Mouse (Mus musculus): ENCODE measurements at regions not wholly inside any gene's neighbourhood (a gene's known extent, or its start where the extent isn't known, plus 50 kb on each side); places are given as distances from the start of the nearest gene placed in this dataset.
A peak's percentile ranks its signal among the peaks of the same experiment; 100 is the strongest.

DNA sequence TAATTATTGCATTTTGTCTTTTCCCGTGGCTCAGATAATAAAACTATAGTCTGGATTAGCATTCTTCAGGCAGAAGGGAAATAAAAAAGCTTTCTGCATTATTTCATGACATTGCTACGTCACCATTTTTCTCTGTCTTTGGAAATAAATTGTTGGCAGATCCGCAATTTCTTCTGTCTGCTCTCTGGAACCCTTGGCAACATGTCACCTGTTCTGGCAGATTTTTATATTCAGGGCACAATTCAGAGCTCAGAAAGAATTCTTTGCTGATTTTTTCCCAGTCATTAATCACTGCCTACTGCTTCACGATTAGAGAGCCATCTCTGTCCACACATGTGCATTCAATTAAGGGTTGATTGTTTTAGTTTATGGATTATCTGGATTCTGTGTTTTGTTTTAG is 460.5 kb downstream of the Cdh8 start:
- Histone ChIP-seq H3K27ac (no peak overlapping the region), H3K4me3 (no peak overlapping the region)
- intact Hi-C loops (cut with DNase I) = no loop called here
- no peak for TF ChIP-seq CTCF (IDR thresholded peaks at IDR 0.05)
- DNase-seq (ENCODE audit: extremely low spot score in 1 of 2, low spot score in 2 of 2) = no peak

DNA sequence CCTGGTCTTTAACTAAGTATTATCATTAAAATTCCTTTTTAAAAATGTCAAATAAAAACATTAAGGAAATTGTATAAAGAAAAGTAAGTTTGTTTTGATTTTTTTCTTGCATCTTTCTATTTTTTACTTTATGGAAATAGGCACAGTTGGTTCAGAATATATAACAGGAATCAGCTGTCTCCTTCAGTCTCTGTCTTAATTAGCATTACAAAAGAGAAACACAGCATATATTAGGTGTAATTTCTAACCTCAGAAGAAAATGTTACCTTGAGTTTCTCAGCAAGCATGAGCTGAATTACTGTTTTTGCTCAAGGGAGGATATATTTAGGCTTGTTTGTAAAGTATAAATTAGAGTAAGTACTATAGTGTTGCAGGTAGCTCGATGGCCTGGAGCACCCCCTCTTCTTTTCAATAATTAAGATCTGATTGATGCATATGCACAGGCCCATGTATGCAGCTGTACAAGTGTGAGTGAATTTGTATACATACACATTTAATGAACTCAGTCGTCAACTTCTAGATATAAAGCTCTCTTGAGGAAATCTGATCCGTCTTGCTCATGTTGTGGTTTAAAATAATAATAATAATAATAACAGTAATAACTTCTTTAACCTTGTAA is 503.0 kb downstream of the Cdh8 start:
- intact Hi-C loops (cut with DNase I) = no loop called here
- DNase-seq (ENCODE audit: extremely low spot score in 1 of 2, low spot score in 2 of 2) = no peak
- no peak overlapping the region for H3K27ac ChIP-seq
- TF ChIP-seq CTCF (IDR thresholded peaks at IDR 0.05) = no peak
- H3K4me3 ChIP-seq = no peak overlapping the region

DNA sequence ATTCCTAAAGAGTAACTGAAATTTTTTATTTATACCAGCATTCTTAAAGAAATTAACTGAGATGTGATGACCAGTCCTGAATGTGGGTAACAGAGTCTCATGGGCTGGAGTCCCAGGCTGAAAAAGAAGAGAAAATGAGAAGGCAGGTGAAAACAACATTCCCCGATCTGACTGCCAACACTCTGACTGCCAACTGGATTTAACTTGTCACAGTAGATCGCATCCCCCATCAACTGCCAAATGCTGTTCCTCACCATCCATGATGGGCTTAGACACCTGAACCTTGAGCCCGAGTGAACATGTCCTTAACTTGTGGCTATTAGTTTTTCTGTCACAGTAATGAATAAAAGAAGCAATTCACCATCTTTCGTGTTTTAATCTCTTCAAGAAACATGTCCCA is 522.9 kb downstream of the Cdh8 start:
- no peak overlapping the region for H3K27ac ChIP-seq
- H3K4me3 ChIP-seq = no peak overlapping the region
- TF ChIP-seq CTCF (IDR thresholded peaks at IDR 0.05) = no peak
- DNase-seq (ENCODE audit: extremely low spot score in 1 of 2, low spot score in 2 of 2) = no peak
- intact Hi-C loops (cut with DNase I) = no loop called here

DNA sequence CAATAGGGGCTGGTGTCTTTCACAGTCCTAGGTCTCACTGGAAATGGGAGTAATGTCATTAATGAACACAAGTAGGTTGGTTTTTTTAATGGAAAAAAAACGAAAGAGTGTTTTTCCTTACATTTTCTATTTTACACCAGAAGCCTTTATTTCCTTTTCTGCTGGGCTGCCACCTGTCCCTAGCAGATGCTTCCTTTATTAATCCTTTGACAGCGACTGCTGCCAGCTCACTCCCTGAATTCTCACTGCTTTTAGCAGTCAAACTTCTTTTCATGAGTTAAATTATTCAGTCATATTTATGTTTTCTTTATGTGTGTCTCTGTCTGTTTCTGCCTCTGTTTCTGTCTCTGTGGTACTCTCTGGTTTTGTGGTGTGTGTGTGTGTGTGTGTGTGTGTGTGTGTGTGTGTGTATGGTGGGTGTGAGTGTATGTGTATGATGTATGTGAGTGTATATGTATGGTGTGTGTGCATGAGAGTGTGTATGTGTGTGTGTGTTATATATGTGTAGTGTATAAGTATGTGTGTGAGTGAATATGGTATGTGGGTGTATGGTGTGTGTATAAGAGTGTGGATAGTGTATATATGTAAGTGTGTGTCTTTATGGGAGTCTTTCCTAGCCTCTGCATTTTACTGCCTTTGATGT is 554.5 kb downstream of the Cdh8 start:
- intact Hi-C loops (cut with DNase I) = no loop called here
- no peak overlapping the region for H3K27ac ChIP-seq
- DNase-seq (ENCODE audit: extremely low spot score in 1 of 2, low spot score in 2 of 2) = no peak
- no peak for TF ChIP-seq CTCF (IDR thresholded peaks at IDR 0.05)
- H3K4me3 ChIP-seq = no peak overlapping the region

DNA sequence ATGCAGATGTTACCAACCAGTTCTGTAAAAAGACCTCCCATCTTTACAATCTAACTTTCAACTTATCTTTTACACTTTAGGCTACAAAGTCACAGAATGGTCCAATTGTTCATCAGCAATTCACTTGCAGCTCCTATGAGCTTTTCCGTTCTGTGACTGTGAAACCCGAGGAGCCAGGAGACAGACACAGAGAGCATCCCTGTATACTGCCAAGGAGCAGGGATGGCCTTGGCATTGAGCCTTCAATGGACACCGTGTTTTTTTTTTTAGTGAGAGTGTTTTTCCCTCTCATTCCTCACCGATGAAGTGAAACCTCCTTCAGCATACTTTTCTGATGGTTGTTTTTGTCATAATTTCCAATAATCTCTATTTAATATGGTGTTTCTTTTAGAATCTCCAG is 555.1 kb downstream of the Cdh8 start:
- intact Hi-C loops (cut with DNase I) = no loop called here
- Histone ChIP-seq H3K27ac (no peak overlapping the region), H3K4me3 (no peak overlapping the region)
- no peak for DNase-seq (ENCODE audit: extremely low spot score in 1 of 2, low spot score in 2 of 2)
- no peak for TF ChIP-seq CTCF (IDR thresholded peaks at IDR 0.05)

DNA sequence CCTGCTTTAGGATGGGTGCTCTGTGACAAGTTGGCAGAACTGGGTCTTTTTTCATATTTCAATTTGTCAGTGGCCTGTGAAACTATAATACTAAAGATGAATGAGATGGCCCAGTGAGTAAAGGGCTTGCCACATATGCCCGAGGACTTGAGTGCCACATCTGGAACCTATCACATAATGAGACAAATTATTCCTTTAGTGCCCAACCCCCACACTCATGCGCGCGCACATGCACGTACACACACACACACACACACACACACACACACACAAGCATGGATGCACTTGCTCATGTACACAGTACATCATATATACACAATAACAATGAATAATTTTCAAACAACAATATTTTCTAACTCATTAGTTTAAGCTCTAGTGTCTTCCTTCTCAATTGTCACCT is 555.9 kb downstream of the Cdh8 start:
- DNase-seq (ENCODE audit: extremely low spot score in 1 of 2, low spot score in 2 of 2) = no peak
- intact Hi-C loops (cut with DNase I) = no loop called here
- no peak overlapping the region for H3K27ac ChIP-seq
- no peak overlapping the region for H3K4me3 ChIP-seq
- TF ChIP-seq CTCF (IDR thresholded peaks at IDR 0.05) = no peak

DNA sequence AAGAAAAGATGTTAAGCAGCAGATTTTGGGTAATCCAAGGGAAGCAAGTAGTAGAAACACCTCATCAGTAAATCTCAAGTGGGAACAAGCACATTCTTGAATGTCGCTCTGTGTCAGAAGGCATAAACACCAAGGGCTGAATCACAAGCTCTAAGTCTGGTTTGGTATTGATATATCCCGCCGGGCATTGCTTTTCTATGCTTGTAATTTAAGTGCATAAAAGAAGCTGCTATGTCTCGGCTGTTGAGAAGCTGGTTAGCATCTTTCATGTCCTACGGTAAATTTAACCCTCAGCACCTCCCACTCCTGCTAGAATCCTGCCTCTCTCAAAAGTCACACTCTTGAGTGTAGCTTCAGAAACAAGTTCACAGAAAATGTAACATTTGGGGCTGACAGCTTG is 586.8 kb downstream of the Cdh8 start:
- no peak for DNase-seq (ENCODE audit: extremely low spot score in 1 of 2, low spot score in 2 of 2)

DNA sequence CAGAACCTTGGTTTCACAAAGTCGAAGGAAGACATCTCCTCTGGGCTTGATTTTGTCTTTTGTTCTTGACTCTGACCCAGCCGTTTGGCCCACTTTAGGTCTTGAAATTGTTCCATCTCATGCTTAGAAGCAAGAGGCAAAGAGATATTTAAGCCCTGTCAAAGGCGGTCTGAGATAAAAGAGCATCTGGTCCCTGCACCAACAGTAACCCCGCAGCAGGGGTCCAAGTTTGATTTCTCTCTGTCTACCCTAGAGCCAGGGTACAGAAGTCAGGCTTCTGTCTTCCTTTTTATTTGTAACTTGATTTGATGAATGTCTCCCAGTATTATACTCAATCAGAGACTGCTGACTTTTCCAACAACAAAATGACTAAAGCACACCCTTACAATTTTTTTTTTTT is 587.3 kb downstream of the Cdh8 start:
- Histone ChIP-seq H3K4me3 (no peak overlapping the region), H3K27ac (peak overlapping the region; percentile 16; the same call in 1 of the 2 replicates)
- no peak for TF ChIP-seq CTCF (IDR thresholded peaks at IDR 0.05)
- intact Hi-C loops (cut with DNase I) = no loop called here
- DNase-seq (ENCODE audit: extremely low spot score in 1 of 2, low spot score in 2 of 2) = no peak

More for the DNA sequence above, 586.8 kb downstream of the Cdh8 start:
- intact Hi-C loops (cut with DNase I) = no loop called here
- H3K27ac ChIP-seq = no peak overlapping the region; the same call in 1 of the 2 replicates
- no peak overlapping the region for H3K4me3 ChIP-seq
- TF ChIP-seq CTCF (IDR thresholded peaks at IDR 0.05) = no peak

DNA sequence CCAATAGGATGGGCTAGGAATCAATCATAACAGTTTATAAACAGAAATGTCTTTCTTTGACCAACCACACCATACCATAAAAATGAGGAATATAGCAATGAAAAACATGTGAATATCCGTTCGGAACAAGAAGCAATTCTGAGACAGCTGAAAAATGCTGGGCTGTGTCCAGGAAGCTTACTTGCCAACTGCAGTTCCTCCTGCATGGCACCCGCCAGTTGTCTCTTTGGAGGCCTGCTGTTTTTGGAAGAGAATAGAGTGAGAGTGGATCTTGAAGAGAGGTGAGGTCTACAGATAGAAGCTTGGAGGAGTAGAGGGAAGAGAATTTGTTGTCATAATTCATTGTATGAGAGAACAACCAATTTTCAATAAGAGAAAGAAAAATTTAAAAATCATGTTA is 604.3 kb downstream of the Cdh8 start:
- Histone ChIP-seq H3K4me3 (no peak overlapping the region), H3K27ac (no peak overlapping the region)
- intact Hi-C loops (cut with DNase I) = no loop called here
- TF ChIP-seq CTCF (IDR thresholded peaks at IDR 0.05) = no peak
- DNase-seq (ENCODE audit: extremely low spot score in 1 of 2, low spot score in 2 of 2) = no peak

DNA sequence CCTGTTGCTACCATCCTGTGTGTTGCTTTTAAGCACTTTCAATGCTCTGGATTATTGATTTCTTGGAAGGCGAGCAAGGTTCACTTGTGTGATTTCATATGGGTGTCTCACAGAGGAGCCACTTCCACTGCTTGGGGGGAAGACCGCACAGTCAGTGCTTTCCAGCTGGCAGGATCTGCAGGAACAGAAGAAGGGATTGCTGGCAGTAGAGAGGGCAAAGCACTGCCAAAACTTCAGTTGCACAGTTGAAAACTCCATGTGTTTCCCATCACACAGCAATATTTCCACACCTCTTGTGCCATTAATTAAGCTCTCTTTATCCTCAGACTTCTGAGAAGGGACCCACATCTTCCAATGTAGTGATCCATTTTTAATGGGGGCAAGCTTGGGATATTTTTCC is 618.8 kb downstream of the Cdh8 start:
- intact Hi-C loops (cut with DNase I) = no loop called here
- H3K27ac ChIP-seq = no peak overlapping the region
- TF ChIP-seq CTCF (IDR thresholded peaks at IDR 0.05) = no peak
- DNase-seq (ENCODE audit: extremely low spot score in 1 of 2, low spot score in 2 of 2) = no peak
- H3K4me3 ChIP-seq = no peak overlapping the region

DNA sequence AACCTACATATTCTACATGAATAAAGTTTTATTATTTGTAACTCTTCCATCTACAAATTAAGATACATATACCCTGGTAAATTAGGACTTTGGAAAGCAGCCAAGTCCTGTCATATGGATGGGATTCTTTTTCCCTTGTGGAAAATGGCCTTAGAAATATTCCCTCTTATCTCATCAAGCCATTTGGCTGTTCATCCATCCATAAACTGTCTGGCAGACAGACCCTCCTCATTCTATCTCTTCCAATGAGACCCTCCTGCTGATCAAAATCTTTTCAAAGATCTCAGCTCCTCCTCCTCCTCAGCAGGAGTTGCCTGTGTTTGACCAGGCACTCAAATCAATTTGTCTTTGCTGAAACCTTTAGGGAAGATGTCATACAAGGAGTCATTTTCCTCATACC is 649.2 kb downstream of the Cdh8 start:
- Histone ChIP-seq H3K27ac (no peak overlapping the region), H3K4me3 (no peak overlapping the region)
- no peak for TF ChIP-seq CTCF (IDR thresholded peaks at IDR 0.05)
- intact Hi-C loops (cut with DNase I) = no loop called here
- DNase-seq (ENCODE audit: extremely low spot score in 1 of 2, low spot score in 2 of 2) = no peak

DNA sequence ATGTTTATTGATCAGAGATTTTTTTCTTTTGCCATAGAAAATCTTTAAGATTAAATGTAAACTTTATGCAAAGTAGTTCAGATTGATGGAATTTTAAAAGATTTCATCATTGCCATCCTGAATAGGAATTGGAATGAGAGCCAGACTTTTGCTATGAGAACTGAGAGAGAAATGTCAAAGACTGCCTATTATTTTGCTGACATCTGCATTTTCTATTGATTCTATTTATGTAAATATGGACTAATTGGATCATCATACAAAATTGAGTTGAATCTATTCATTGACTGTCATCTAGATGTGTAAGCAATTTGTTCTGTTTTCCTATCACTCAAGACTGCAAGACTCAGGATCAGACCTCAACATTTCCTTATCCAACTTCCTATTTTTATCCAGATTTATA is 659.7 kb downstream of the Cdh8 start:
- no peak for DNase-seq (ENCODE audit: extremely low spot score in 1 of 2, low spot score in 2 of 2)
- intact Hi-C loops (cut with DNase I) = no loop called here
- H3K27ac ChIP-seq = no peak overlapping the region
- no peak for TF ChIP-seq CTCF (IDR thresholded peaks at IDR 0.05)
- no peak overlapping the region for H3K4me3 ChIP-seq

DNA sequence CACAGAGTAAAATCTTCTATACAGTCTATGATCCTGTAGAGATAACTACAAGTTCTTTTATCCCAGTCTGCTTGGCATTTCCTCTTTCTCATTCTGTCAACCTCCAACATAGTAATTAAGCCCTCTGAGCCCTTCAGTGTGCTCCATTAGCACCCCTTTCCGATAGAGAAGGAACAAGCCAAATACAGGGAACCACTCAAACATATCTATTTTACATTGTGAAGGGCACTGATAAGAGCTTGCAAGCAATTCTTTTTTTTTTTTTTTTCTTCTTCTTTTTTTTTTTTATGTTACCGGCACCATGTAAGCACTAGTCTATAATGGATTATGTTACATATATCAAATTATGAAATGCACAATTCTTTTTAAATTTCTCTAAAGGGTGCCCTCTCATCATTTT is 660.5 kb downstream of the Cdh8 start:
- intact Hi-C loops (cut with DNase I) = no loop called here
- no peak overlapping the region for H3K4me3 ChIP-seq
- TF ChIP-seq CTCF (IDR thresholded peaks at IDR 0.05) = no peak
- H3K27ac ChIP-seq = no peak overlapping the region
- DNase-seq (ENCODE audit: extremely low spot score in 1 of 2, low spot score in 2 of 2) = no peak

All from left cerebral cortex, adult 2 months (tissue).